Mouse (Mus musculus): Measurements from ENCODE around the gene Dcp1a. TPM values are rescaled to one million over a fixed set of nuclear protein-coding genes. Genes with fewer than 3 reads are reported as not detected.

The Dcp1a gene
- polyA plus RNA-seq, 1 experiment from 2014 or later: 29.1 TPM

DNA sequence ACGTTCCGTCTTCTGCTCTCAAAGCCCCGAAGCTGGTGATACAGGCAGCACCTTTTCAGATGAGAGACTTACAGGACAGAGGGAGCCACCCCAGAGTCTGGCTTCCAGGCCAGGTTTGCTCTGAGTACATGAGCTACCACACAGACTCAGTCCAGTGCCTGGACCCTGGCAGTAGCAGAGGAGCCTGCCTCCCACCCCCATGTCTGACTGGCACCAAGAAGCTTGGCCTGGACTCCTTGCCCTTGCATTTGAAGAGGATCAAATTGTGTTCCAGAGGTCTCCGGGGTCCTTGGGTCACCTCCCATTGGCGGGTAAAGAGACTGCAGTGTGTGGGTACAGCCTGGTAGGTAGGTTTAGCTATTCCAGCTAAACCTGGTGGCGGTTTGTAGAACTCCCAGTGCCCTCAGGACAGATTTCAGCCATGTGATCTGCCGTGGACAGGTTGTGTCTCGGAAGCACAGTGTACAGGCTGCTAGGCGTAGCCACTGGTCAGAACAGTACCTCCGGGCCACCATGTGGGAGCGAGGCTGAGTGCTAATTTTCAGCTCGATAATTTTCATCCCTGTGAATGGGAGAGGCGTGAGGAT, 81.6 kb downstream of the Dcp1a start:
- H3K9me3 ChIP-seq (ENCODE audit: control insufficient read depth, low read length): no peaks in the 10 kb centered on the region
- H3K9ac ChIP-seq (ENCODE audit: low read depth, low read length): no peak overlapping the region; the same call in 1 of the 2 replicates
- H3K4me3 ChIP-seq (ENCODE audit: low read depth, low read length): no peak overlapping the region
- no peaks in the 10 kb centered on the region for H3K27me3 ChIP-seq (replicated peaks; ENCODE audit: control insufficient read depth, insufficient read depth, low read length)
- WGBS: 88% methylated on average over 13 of the region's 13 CpGs
- no peak overlapping the region for H3K4me2 ChIP-seq
- H3K27ac ChIP-seq (ENCODE audit: low read depth, low read length): peak overlapping the region; percentile 80
- no peak for ATAC-seq (replicated peaks; ENCODE audit: low FRiP score)
- no peak for DNase-seq (ENCODE audit: low spot score)
- H3K4me1 ChIP-seq (replicated peaks; ENCODE audit: control insufficient read depth, insufficient read depth, low read length): peaks cover 15% of the 10 kb centered on the region
- peaks cover 66% of the 10 kb centered on the region for H3K36me3 ChIP-seq (ENCODE audit: control insufficient read depth, insufficient read depth, low read length)

- H3K27me3 ChIP-seq (replicated peaks; ENCODE audit: control insufficient read depth, insufficient read depth, low read length): no peaks in the 10 kb centered on the region
- ATAC-seq (replicated peaks; ENCODE audit: low FRiP score) (peak; percentile 97), DNase-seq (ENCODE audit: low spot score) (no peak)
- H3K27ac ChIP-seq (ENCODE audit: low read depth, low read length): peak overlapping the region; percentile 80
- no peak overlapping the region for H3K4me2 ChIP-seq
- peak overlapping the region; percentile 13; the same call in 1 of the 2 replicates for H3K9ac ChIP-seq (ENCODE audit: low read depth, low read length)
- peaks cover 15% of the 10 kb centered on the region for H3K4me1 ChIP-seq (replicated peaks; ENCODE audit: control insufficient read depth, insufficient read depth, low read length)
- 75% methylated on average over 14 of the region's 14 CpGs for WGBS
- H3K9me3 ChIP-seq (ENCODE audit: control insufficient read depth, low read length): no peaks in the 10 kb centered on the region
- peaks cover 65% of the 10 kb centered on the region for H3K36me3 ChIP-seq (ENCODE audit: control insufficient read depth, insufficient read depth, low read length)
- no peak overlapping the region for H3K4me3 ChIP-seq (ENCODE audit: low read depth, low read length)
Measured at GRCm38 (mm10) chr14:30561470-30562187, 82.3 kb downstream of the Dcp1a start.

GRCm38 (mm10) chr14:30562343-30562742, 83.0 kb downstream of the Dcp1a start:
- Histone ChIP-seq H3K9ac (ENCODE audit: low read depth, low read length) (no peak overlapping the region), H3K27ac (ENCODE audit: low read depth, low read length) (no peak overlapping the region)

DNA sequence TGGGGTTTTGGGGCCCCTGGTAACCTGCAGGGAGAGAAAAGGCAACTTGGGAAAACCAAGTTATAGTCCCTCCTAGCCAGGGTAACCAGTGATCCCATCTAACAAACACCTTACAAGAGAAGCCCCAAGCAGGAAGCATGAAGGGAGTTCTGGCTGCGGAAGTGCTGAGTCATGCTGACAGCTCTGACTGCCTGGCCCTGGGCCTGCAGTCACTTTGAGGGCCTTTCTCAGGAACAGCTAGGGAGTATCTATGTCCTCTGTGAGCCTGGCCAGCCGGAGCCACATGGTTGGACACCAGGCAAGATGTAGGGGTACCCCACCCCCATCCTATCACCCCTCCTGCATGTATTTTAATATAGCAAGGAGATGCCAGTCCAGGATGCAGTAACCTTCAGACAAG, 85.1 kb downstream of the Dcp1a start:
- H3K27me3 ChIP-seq (replicated peaks; ENCODE audit: control insufficient read depth, insufficient read depth, low read length): no peaks in the 10 kb centered on the region
- WGBS: 61% methylated on average over 2 of the region's 2 CpGs
- H3K9ac ChIP-seq (ENCODE audit: low read depth, low read length): peak overlapping the region; percentile 48
- no peak overlapping the region for H3K4me3 ChIP-seq (ENCODE audit: low read depth, low read length)
- no peak for DNase-seq (ENCODE audit: low spot score)
- peaks cover 15% of the 10 kb centered on the region for H3K4me1 ChIP-seq (replicated peaks; ENCODE audit: control insufficient read depth, insufficient read depth, low read length)
- H3K27ac ChIP-seq (ENCODE audit: low read depth, low read length): peak overlapping the region; percentile 67
- peak; percentile 55 for ATAC-seq (replicated peaks; ENCODE audit: low FRiP score)
- no peaks in the 10 kb centered on the region for H3K9me3 ChIP-seq (ENCODE audit: control insufficient read depth, low read length)
- H3K36me3 ChIP-seq (ENCODE audit: control insufficient read depth, insufficient read depth, low read length): peaks cover 70% of the 10 kb centered on the region
- H3K4me2 ChIP-seq: no peak overlapping the region

More at GRCm38 (mm10) chr14:30562343-30562742, 83.0 kb downstream of the Dcp1a start:
- DNase-seq (ENCODE audit: low spot score) (no peak), ATAC-seq (replicated peaks; ENCODE audit: low FRiP score) (0 out of 2 replicates have a peak, but pooled peaks have one; percentile 32)
- H3K36me3 ChIP-seq (ENCODE audit: control insufficient read depth, insufficient read depth, low read length): peaks cover 67% of the 10 kb centered on the region
- peaks cover 15% of the 10 kb centered on the region for H3K4me1 ChIP-seq (replicated peaks; ENCODE audit: control insufficient read depth, insufficient read depth, low read length)
- H3K9me3 ChIP-seq (ENCODE audit: control insufficient read depth, low read length): no peaks in the 10 kb centered on the region
- no peaks in the 10 kb centered on the region for H3K27me3 ChIP-seq (replicated peaks; ENCODE audit: control insufficient read depth, insufficient read depth, low read length)
- no peak overlapping the region for H3K4me2 ChIP-seq
- no peak overlapping the region for H3K4me3 ChIP-seq (ENCODE audit: low read depth, low read length)

- Histone ChIP-seq H3K9ac (ENCODE audit: low read depth, low read length) (no peak overlapping the region), H3K4me1 (replicated peaks; ENCODE audit: control insufficient read depth, insufficient read depth, low read length) (peaks cover 12% of the 10 kb centered on the region), H3K4me2 (no peak overlapping the region), H3K27ac (ENCODE audit: low read depth, low read length) (no peak overlapping the region), H3K36me3 (ENCODE audit: control insufficient read depth, insufficient read depth, low read length) (peaks cover 71% of the 10 kb centered on the region), H3K9me3 (ENCODE audit: control insufficient read depth, low read length) (no peaks in the 10 kb centered on the region), H3K27me3 (replicated peaks; ENCODE audit: control insufficient read depth, insufficient read depth, low read length) (no peaks in the 10 kb centered on the region), H3K4me3 (ENCODE audit: low read depth, low read length) (no peak overlapping the region)
- 88% methylated on average over 6 of the region's 6 CpGs for WGBS
- DNase-seq (ENCODE audit: low spot score): no peak
- ATAC-seq (replicated peaks; ENCODE audit: low FRiP score): no peak
Measured at GRCm38 (mm10) chr14:30566317-30566716, 87.0 kb downstream of the Dcp1a start.

DNA sequence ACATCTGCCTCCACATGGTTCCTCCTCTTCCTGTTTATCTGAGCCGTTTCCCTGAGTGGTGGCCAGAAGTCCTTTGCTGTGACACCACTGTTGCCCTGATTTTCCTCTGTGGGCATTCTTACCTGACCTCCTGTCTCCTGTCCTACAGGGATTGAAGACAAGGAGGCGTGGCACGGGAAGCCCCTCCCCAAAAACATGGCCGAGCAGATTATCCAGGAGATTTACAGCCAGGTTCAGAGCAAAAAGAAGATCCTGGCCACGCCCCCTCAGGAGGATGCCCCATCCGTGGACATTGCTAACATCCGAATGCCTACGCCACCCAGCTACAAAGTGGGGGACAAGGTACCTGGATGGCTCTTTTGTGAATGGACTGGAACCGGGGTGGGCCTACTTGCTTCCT, 88.7 kb downstream of the Dcp1a start:
- Histone ChIP-seq H3K36me3 (ENCODE audit: control insufficient read depth, insufficient read depth, low read length) (peaks cover 84% of the 10 kb centered on the region), H3K27ac (ENCODE audit: low read depth, low read length) (no peak overlapping the region), H3K4me1 (replicated peaks; ENCODE audit: control insufficient read depth, insufficient read depth, low read length) (peaks cover 9% of the 10 kb centered on the region), H3K9ac (ENCODE audit: low read depth, low read length) (no peak overlapping the region), H3K9me3 (ENCODE audit: control insufficient read depth, low read length) (no peaks in the 10 kb centered on the region), H3K4me2 (no peak overlapping the region), H3K27me3 (replicated peaks; ENCODE audit: control insufficient read depth, insufficient read depth, low read length) (no peaks in the 10 kb centered on the region), H3K4me3 (ENCODE audit: low read depth, low read length) (no peak overlapping the region)
- ATAC-seq (replicated peaks; ENCODE audit: low FRiP score) (no peak), DNase-seq (ENCODE audit: low spot score) (no peak)
- WGBS: 90% methylated on average over 9 of the region's 9 CpGs

DNA sequence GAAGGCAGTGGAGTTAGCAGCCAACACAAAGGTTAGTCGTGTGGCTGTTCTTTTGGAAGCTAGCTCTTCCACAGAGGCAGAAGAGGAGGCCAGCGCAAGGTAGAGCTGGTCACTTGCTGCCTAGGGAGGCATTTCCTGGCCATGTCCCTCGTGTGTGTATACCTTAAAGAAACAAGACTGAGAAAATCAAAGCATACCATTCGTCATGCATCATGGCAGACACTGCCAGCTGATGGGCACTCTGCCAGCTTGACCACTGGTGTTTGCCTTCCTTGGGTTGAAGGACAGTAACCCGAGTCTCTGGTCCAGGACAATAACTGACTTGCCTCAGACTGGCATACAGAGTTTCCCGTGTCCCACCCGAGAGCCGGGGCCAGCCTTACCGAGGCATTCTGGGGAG, 91.0 kb downstream of the Dcp1a start:
- ATAC-seq (replicated peaks; ENCODE audit: low FRiP score): no peak
- WGBS: 89% methylated on average over 9 of the region's 9 CpGs
- Histone ChIP-seq H3K4me1 (replicated peaks; ENCODE audit: control insufficient read depth, insufficient read depth, low read length) (peaks cover 4% of the 10 kb centered on the region; the same call in 1 of the 2 replicates), H3K36me3 (ENCODE audit: control insufficient read depth, insufficient read depth, low read length) (peaks cover 84% of the 10 kb centered on the region), H3K4me2 (no peak overlapping the region), H3K27ac (ENCODE audit: low read depth, low read length) (no peak overlapping the region), H3K9me3 (ENCODE audit: control insufficient read depth, low read length) (no peaks in the 10 kb centered on the region), H3K4me3 (ENCODE audit: low read depth, low read length) (no peak overlapping the region), H3K9ac (ENCODE audit: low read depth, low read length) (no peak overlapping the region), H3K27me3 (replicated peaks; ENCODE audit: control insufficient read depth, insufficient read depth, low read length) (no peaks in the 10 kb centered on the region)
- no peak for DNase-seq (ENCODE audit: low spot score)

- Histone ChIP-seq H3K4me2 (no peak overlapping the region), H3K4me1 (replicated peaks; ENCODE audit: control insufficient read depth, insufficient read depth, low read length) (peaks cover 17% of the 10 kb centered on the region), H3K4me3 (ENCODE audit: low read depth, low read length) (no peak overlapping the region), H3K27me3 (replicated peaks; ENCODE audit: control insufficient read depth, insufficient read depth, low read length) (no peaks in the 10 kb centered on the region), H3K27ac (ENCODE audit: low read depth, low read length) (peak overlapping the region; percentile 2; the same call in 1 of the 2 replicates), H3K36me3 (ENCODE audit: control insufficient read depth, insufficient read depth, low read length) (peaks cover 71% of the 10 kb centered on the region), H3K9ac (ENCODE audit: low read depth, low read length) (no peak overlapping the region), H3K9me3 (ENCODE audit: control insufficient read depth, low read length) (no peaks in the 10 kb centered on the region)
- no peak for DNase-seq (ENCODE audit: low spot score)
- 85% methylated on average over 10 of the region's 10 CpGs for WGBS
- ATAC-seq (replicated peaks; ENCODE audit: low FRiP score): no peak
Measured at GRCm38 (mm10) chr14:30572253-30572652, 92.9 kb downstream of the Dcp1a start.

- H3K27ac ChIP-seq (ENCODE audit: low read depth, low read length): no peak overlapping the region
- ATAC-seq (replicated peaks; ENCODE audit: low FRiP score) (no peak), DNase-seq (ENCODE audit: low spot score) (no peak)
- H3K27me3 ChIP-seq (replicated peaks; ENCODE audit: control insufficient read depth, insufficient read depth, low read length): no peaks in the 10 kb centered on the region
- H3K4me3 ChIP-seq (ENCODE audit: low read depth, low read length): no peak overlapping the region
- H3K4me1 ChIP-seq (replicated peaks; ENCODE audit: control insufficient read depth, insufficient read depth, low read length): peaks cover 23% of the 10 kb centered on the region
- H3K9ac ChIP-seq (ENCODE audit: low read depth, low read length): no peak overlapping the region
- no peaks in the 10 kb centered on the region for H3K9me3 ChIP-seq (ENCODE audit: control insufficient read depth, low read length)
- peaks cover 64% of the 10 kb centered on the region for H3K36me3 ChIP-seq (ENCODE audit: control insufficient read depth, insufficient read depth, low read length)
- WGBS: 84% methylated on average over 8 of the region's 8 CpGs
- H3K4me2 ChIP-seq: no peak overlapping the region
Measured at GRCm38 (mm10) chr14:30573235-30573634, 93.9 kb downstream of the Dcp1a start.

Measured in liver, embryonic 11.5 days (tissue).